Mouse (Mus musculus) urinary bladder, adult 18-20 months (tissue): ENCODE measurements around the gene Gpr135.
"Not testable (repeated sequence)": the region's sequence is repeated elsewhere in the genome, so short reads cannot be mapped to it uniquely, and the experiment has no call there.

ENCODE experiments used
- DNase-seq, 2 experiments: peaks; one replicate each; pipeline ENCODE4 v3.0.0; 2022; ENCODE audit warnings: low spot score in 2 of 2, mixed read lengths in 2 of 2

Gpr135 gene

GRCm38 (mm10) chr12:72053303-72053702, 17.6 kb downstream of the Gpr135 start:
- no peak for DNase-seq

DNA sequence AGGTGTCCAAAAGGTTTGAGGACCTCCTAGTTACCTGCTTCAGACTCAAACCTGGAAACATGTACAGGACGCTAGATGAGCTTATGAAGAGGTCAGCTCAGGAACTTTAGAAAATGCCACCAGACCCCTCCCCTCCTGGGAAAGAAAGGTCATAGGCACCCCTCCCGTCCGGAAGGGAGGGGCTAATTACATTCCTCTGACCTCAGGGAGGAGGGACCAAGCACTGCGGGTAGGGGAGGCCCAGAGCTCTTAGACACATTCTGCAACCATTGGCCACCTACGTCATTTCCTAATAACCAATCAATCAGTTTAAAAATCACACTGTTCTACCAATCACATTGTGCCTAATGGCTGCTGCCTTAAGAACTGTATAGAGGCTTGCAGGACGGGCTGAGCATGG, 18.4 kb downstream of the Gpr135 start:
- DNase-seq, result no peak

- DNase-seq, result no peak
Observed at GRCm38 (mm10) chr12:72050821-72051220, 20.1 kb downstream of the Gpr135 start.

- DNase-seq, result not testable (repeated sequence)
Observed at GRCm38 (mm10) chr12:72050156-72050555, 20.8 kb downstream of the Gpr135 start.

- no peak for DNase-seq
Observed at GRCm38 (mm10) chr12:72047513-72047912, 23.4 kb downstream of the Gpr135 start.

- DNase-seq, result no peak
Observed at GRCm38 (mm10) chr12:72041238-72041637, 29.7 kb downstream of the Gpr135 start.

DNA sequence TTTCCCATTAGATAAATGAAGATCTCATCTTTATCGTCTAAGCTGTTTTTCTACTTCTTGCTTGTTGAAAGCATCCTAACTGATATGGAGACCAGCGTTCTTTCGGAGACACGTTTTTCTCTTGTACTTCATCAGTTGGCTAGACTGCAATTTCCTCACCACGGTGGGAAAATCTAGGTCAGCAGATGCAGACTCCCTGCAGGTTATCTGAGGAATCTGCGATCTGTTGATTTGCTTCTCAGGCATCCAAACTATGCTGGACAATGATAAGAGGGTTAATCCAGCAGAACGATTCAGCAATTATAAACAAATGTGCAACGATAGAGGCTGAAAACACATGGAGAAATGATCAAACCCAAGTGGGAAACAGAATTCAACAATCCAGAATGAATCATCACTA, 31.4 kb downstream of the Gpr135 start:
- no peak for DNase-seq

- no peak for DNase-seq
Observed at GRCm38 (mm10) chr12:72038866-72039265, 32.1 kb downstream of the Gpr135 start.

- DNase-seq, result no peak
Observed at GRCm38 (mm10) chr12:72037049-72037448, 33.9 kb downstream of the Gpr135 start.

GRCm38 (mm10) chr12:72036097-72036661, 34.7 kb downstream of the Gpr135 start:
- no peak for DNase-seq

DNA sequence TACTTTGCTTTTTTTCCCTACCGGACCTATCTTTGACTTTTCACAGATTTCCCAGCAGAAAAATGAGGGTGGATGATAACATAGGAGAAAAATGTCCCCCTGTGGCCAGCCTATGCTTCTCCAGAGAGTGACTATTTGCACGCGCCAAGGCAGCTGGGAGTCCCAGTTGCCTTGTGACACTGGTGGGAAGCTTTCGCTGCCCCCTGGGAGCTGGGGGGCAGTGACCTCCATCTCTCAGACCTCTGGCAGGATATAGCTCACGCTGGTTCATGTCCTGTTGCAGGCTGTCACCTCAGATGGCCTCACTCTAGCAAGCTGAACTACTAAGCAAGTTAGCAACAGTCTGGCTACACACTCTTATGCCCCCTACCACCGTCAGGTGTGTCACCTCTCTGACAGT, 39.1 kb downstream of the Gpr135 start:
- no peak for DNase-seq

GRCm38 (mm10) chr12:72031171-72031570, 39.8 kb downstream of the Gpr135 start:
- DNase-seq, result no peak

GRCm38 (mm10) chr12:72025275-72025795, 45.6 kb downstream of the Gpr135 start:
- DNase-seq, result no peak

DNA sequence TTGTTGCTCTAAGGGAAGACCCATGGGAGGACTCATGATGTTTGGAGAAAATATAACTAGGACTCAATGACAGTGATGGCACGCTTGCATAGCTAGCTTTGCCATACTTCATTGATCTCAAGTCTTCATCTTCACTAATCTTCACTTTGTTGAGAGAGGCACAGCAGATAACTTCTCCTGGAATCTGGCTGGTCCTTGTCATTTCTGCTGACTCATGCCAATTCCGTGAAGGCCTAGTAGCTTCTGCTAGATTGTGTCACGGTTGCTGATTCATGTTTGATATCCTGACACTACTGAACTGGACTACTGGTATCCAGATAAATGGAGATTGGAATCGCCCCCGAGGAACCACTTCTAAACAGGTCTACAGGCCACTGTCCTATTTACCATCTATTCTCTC, 47.4 kb downstream of the Gpr135 start:
- no peak for DNase-seq

DNA sequence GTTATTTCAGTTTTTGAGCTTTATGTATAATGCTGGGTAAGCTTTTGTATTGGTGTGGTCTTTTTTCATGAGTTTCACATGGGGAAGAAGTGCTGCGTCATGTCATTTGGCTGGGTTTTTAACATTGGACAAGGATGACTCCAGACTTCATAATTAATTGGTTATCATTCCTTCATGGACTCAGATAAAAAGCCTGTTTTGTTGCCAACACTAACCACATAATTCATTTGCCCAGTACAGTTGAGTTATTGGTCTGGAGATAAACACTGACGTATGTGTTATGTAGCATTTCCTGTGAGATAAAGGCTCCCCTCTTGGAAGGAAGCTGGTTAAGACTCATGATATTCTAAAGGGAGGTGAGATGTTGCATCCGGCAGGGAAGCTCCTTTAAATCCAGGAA, 48.1 kb downstream of the Gpr135 start:
- DNase-seq, result no peak

DNA sequence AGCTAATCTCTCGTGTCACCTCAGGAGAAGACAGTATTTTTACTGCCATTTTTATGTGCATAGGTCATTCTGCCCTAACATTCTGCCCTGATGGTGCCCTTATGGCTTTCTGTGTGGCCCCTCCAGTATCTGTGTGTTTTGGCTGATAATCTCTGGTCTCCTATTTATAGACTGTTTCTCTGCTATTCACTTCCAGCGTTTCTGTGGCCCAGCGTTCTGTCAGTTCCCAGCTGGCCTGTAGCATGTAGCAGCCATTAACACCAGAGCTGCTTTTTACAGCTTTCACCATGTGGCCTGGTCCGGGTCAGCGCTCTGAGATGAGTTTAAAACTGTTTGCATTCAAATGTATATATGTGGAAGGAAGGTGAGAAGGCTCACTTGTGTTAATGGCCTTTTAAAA, 49.4 kb downstream of the Gpr135 start:
- no peak for DNase-seq

- no peak for DNase-seq
Observed at GRCm38 (mm10) chr12:72020285-72020684, 50.6 kb downstream of the Gpr135 start.
